Mouse (Mus musculus): Measurements from ENCODE around the gene Shisal1.
A peak's percentile ranks its signal among the peaks of the same experiment; 100 is the strongest.

Shisal1 gene

DNA sequence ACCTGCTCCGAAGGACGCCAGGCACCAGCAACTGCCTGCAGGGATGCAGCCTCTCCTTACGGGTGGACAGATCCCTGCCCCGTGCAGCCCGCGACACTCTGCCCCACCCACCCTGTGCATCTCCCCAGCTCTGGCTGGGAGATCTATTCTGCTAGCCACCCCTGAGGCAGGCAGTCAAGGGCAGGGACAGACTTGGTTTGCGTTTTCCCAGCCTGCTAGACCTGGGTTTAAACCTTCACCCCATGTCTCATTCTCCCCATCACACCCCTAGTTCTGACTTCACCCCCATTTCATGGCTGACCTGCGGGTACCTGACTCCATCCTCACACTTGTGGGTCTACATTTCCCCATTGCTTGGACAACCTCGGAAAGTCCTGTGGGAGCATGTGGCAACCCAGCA, at the start of gene Shisal1:
Shisal1 (minus strand) TSS at position 101 of the 400 bp plus-strand sequence.
- no peak for ATAC-seq (ENCODE audit: low TSS enrichment)

DNA sequence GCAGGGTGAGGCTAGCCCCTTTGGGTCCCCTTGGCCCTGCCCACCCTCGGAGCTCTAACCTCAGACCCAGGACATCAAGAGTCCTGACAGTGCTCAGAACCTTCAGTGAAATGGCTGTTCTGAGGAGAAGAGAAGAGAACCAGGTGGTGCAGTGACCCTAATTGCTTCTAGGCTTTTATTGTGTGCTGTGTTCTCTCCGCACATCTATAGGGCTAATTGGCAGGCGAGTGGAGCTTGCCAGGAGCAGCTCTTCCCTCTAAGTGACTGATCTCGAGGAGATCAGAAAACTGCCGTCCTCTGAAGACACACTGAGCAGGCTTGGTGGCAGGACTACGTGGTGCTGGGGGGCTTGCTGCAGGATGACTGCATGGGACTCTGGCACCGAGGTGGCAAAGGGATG, 43.6 kb upstream of the Shisal1 start:
- ATAC-seq (ENCODE audit: low TSS enrichment), result no peak

DNA sequence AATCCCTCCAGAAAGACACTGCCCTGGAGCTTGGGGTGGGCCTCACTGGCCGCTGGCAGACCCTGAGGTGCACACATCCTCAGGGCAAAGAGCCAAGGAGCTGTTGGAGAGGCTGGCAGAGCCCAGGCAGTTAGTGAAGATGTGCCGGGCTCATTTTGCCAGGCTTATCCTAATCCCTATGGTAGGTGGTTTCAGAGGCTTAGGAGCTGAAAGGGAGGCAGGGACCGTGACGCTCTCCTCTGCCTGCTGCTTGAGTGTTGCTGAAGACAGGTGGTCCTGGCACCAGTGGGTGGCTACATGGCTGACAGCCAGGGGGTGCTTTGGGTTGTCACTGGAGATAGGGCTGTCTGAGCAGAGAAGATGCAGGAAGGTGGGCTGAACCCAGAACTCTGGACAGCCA, 37.4 kb upstream of the Shisal1 start:
- ATAC-seq (ENCODE audit: low TSS enrichment), result no peak

DNA sequence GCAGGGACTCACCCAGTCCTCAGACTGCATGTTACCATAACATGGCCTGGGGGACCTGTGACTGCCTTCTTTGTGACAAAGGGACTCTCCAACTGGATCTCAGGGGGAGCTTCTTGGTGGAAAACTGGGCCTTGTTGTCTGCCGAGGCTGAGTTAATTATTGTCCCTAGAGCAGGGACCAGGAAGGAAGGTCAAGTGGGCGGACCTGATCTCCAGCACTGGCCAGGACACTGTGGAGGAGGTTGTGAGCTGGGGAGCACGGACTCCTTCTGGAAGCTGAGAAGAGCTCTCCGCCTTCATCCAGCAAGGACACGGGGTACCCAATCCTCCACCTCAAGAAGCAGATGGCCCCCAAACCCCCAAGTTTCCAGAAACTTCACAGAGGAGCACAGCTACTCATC, 36.7 kb upstream of the Shisal1 start:
- ATAC-seq (ENCODE audit: low TSS enrichment), result no peak

DNA sequence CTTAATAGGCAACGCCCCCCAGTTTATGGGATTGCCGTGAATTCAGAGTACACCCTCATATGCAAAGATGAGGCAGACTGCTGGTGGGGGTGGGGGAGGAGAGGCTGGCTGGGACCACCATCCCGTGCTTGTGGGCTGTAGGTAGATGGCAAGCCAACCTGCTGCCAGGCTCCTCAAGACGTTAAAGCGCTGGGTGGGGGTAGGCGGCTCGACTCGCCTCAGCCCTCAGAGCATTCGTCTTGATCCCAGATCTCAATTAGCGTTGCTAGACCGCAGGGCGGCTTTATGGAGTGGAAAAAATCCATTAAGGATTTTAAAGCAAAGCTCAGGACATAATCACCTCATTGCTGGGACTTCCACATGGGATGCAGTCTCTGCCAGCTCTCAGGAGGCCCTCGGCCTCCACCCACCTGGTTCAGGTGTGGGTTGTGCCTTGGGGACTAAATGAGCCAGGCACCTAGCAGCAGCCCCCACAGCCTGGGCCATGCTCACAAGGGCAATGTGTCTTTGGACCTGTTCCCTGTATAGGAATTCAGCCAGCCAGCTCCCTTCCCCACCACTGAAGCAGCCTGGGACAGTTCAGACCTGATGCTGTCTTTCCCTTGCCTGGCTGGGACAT, 34.5 kb upstream of the Shisal1 start:
- ATAC-seq (ENCODE audit: low TSS enrichment), result no peak

DNA sequence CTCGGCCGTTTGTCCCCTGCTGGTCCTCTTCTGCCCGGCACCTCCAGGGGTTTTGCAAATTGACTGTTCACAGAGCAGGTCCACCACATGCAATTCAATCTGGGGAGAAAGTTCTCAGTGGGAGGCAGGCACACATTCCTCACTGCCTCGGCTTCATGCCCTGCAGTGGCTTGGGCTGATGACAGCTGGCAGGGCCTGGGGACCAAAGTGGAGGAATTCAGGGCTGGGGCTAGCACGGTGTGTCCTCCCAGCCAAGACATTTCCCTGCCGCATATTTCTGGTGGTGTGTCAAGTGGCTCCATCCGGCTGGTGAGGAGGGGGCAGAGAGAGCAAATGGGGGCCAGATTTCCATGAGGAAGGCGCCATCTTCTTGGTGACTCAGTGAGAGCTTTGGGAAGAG, 22.5 kb upstream of the Shisal1 start:
- no peak for ATAC-seq (ENCODE audit: low TSS enrichment)

DNA sequence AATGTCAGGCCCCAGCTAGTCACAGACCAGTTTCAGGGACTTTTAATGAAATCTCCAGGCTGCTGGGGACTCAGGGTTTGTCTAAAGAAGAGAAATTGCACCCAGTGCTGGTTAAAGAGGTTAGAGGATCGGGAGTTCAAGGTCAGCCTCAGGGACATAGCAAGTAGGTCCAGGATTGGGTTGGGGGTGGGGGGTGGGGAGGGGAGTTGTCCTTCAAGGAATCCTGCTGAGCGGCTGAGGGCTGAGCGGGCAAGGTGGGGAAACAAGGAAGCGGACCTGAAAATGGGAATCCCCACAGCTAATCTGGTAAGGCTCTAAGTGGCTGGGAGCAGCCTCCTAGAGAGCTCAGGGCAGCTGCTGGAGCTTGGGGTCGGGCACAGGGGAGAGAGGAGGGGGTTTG, 20.9 kb upstream of the Shisal1 start:
- ATAC-seq (ENCODE audit: low TSS enrichment), result no peak

DNA sequence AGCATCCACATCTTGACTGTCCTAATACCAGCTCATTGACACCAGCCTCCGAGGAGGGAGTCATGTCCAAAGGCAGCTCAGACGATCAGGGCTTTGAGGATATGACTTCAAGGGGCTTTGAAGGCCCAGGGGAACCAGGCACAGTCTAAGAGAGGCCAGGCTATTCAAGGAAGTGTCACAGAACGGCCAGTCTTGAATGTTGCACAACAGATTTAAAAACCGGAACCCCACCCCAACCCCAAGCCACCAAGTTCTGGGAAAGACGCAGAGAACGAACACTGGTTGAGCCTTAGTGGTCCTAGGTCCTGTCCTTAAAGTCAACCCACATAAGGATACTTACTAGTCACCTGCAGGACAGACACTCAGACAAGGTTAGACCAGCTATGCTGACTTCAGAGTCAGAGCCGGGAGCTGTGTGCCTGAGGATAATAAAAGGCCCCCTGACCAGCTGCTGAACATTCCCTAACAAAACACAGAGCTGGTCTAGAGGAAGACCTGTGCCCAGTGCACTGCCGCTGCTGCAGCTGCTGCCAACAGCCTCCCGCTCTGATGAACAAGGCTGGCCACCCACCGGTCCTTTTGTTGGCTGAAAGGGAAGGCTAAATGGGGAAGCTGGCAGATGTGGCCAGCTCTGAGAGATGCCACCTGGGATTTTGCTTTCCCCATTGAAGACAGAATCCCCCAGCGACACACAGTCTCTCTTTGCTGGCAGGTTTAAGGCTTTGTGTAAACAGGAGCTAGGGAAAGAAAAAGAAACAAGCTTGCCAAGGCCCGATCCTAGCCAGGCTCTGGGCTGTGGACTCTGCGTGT, 19.8 kb upstream of the Shisal1 start:
- peak; percentile 27; the same call in 1 of the 2 replicates for ATAC-seq (ENCODE audit: low TSS enrichment)

DNA sequence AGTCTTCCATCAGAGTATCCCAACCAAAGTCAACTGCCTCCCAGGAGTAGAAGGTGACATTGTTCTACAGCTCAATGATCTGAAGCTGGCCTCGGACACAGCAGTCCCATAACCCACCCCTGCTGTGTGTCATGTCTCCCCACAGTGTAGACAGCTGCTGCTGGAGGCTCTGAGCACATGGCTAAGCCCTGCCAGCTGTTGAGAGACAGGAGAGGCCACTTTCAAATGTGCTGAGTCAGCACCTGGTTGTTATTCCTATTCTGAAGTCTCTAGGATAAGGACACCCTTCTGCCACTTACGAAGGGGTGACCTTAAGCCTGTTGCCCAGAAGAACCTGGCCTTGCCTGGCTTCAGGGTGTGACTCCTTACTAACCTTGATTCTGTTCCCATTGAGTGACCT, 14.5 kb upstream of the Shisal1 start:
- ATAC-seq (ENCODE audit: low TSS enrichment), result no peak

DNA sequence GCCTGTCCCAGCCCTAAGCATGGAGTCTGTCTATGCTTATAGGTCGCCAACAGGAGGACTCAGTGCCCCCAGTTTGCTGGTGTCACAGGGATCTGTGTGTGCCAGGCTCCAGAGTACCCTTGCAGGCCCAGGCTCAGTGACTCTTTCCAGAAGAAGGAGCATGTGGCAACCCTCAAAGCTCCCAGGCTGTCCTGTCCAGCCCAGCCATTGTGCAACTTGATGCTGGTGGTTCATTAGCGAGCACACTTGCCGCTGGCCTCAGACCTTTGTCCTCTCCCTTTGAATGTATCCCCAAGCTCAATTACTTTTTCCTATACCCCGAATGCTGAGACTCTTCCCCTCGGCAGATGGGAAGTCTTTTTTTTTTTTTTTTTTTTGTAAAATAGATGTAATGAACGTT, 12.1 kb upstream of the Shisal1 start:
- no peak for ATAC-seq (ENCODE audit: low TSS enrichment)

DNA sequence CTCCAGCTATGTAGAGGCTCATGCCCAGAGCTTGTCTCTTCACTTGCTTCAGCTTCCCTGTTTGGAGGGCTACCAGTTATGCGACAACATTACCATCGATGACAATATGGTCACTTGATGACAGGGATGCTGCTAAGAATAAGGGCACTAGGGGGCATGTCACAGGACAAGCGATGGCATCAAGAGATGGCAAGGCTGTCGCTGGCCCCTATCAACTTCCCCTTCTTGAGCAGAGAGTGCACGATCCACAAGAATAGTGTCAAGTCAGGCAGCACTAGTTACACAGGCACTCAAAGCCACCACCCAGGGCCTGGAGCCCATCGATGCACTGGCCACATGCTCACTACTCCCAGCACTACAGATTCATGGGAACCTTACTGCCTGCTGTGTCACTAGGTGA, 8.4 kb upstream of the Shisal1 start:
- ATAC-seq (ENCODE audit: low TSS enrichment), result no peak

DNA sequence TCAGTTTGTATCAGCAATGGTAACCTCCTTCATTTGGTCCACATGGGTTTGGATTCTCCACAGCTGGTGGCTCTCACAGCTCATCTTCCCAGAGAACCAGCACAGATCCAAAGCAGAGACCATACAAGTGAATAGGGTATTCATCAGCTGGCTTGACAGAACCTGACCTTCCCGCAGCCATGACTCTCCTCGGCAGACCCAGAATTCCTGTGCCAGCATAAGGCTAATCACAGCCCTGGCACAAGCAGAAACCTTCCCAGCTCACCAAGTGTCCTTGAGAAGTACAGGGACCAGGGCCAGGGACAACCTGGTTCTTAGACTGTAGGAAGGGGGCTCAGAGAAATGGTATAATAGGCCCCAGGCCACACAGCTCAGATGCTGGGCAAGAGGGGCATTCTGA, 6.2 kb upstream of the Shisal1 start:
- ATAC-seq (ENCODE audit: low TSS enrichment), result no peak

DNA sequence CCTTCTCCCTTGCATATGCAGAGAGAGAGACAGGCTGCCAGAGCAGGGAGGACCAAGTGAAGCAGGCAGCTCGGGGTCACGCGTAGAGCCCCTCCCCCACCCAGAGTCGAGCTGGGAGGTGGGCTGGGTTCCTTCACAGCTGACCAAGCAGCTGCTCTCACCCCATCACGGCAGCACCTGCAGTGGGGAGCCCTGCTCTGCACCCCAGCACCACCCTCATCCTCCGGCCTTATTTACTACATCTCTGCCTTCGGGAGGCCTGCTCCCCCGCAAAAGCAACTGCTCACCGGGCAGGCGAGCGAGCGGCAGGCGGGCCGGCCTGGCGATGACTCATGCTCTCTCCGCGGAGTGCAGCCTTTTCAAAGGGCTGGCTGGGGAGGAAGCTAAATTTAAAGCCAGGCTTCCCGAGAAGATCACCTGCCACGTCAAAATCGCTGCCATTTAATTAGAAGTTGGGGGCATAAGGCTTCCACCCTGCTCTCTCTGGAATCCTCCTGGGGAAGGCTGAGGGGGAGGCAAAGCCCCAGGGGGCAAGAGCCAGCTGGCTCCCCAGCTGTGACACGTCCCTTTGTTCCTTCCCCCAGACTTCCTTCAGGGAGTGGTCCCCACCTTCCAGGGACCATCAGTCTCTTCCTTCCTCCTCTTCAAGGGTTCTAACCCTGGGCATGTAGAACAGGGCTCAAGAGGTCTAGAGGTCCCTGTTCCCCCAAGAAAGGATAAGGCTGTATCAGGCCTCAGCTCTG, 3.7 kb upstream of the Shisal1 start:
- peak; percentile 93 for ATAC-seq (ENCODE audit: low TSS enrichment)

DNA sequence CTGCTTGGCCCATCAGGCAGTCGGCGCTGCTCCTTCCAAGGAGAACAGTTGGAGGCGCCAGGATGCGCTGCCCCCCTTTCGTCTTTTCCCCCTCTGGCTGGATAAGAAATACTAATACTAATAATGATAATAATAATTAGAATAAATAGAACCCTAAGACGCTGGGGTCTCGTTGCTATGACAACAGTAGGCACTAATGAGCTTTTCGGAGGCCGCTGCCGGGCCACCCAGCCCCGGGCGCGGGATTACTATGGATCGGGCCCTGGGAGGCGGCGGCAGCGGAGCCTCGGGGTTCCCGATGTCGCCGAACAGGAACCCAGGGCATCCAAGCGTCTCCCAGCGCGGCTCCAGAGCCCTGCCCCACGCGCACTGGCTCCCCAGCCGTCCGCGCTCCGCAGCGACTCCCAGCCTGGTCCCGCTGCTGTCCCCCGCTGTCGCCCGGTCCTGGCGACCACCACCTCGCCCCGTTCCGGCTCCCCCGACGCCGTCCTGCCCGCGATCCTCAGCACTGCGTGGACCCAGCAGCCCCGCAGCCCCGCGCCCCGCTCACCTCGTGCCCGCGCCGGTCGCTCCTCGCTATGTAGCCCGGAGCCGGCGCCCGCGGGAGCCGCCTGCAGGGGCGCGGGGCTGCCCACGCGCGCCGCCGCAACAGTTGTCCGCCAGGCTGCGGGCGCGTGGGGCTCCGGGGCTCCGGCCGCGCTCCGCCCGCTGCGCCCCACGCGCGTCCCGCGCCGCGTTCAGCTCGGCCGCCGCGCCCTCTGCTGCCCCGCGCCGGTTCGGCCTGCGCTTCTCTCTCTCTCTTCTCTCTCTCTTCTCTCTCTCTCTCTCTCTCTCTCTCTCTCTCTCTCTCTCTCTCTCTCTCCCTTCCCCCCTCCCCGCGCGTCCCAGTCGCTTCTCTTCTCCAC, 833 bp downstream of the Shisal1 start:
- ATAC-seq (ENCODE audit: low TSS enrichment), result no peak

DNA sequence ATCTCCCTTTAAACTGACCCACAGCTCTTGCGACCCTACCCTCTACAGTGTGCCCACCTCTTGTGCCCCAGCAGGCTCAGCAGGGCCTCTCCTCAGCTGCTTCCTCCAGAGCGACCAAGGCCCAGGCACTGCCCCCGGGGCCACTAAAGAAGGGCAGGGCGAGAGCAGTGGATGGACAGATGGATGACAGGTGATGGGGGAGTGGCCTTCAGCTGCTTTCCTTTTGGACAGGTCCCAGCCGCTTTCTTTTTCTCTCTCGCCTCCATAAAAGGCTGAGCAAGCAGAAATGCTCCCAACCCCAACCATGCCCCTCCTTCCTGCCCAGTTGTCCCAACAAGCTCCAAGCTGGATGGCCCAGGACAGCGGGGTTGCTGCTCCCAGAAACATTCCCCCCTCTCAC, 2.7 kb downstream of the Shisal1 start:
- ATAC-seq (ENCODE audit: low TSS enrichment), result no peak

DNA sequence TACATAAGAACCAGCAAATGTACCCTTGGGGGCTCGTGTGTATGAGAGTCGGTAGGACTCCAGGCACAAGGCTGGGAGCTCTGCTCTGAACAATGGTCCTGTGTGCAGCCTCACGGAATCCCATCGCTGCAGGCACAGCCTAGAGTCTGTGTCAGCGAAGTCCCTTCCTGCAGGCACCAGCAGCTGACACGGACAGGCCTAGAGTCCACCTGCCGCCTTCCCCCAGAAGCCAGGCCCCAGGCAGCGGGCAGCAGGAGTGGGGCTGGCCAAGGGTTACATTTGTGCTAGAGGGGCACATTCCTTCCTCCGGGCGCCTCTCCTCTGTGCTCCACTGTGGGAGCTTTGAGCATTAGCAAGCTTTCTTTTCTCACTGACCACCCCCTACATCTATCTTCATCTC, 3.3 kb downstream of the Shisal1 start:
- no peak for ATAC-seq (ENCODE audit: low TSS enrichment)

DNA sequence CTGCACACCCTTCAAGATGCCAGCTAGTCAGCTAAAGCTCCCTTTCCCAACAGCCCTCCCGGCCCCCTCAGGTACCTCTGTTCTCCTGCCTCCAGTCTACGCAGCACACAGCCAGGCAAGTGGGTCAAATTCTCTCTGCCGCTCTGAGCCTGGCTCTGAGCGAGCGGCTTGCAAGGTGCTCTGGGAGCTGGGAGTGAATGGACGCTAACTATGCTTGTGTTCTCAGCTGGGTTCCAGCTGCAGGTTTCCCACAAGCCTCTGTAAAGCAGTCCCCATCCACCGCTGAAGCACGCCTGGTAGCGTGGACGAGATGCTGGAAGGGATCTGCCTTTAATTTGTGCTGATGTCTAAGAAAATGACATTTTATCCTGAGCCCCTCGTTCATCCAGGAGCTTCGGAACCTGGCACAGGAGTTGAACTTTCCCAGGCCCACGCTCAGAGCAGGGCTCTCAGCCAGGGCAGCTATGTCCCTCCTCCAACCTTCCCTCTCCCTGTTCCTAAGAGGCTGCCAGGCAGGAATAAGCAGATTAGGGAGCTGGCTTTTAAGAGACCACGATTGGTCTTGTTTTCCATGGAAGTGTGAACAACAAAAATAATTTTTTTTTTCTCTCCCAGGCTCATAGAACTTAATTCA, 5.1 kb downstream of the Shisal1 start:
- peak; percentile 58 for ATAC-seq (ENCODE audit: low TSS enrichment)

DNA sequence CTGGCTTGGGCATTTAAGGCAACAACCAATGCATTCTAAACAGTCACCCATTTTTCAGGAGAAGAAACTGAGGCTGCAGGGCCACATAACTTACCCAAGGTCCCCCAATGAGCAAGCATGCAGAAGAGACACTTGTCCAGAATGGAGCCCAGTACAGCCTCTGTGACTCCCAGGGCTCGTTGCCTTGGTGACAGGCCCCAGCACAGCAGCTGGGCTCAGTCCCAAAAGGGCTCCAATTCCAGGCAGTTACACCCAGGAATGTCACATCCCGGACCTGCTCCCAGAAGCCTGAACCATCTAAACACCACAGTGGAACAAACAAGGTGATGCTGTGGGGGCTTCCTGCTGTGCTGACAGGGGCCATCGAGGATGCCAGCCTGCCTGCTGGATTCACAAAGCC, 6.1 kb downstream of the Shisal1 start:
- no peak for ATAC-seq (ENCODE audit: low TSS enrichment)

DNA sequence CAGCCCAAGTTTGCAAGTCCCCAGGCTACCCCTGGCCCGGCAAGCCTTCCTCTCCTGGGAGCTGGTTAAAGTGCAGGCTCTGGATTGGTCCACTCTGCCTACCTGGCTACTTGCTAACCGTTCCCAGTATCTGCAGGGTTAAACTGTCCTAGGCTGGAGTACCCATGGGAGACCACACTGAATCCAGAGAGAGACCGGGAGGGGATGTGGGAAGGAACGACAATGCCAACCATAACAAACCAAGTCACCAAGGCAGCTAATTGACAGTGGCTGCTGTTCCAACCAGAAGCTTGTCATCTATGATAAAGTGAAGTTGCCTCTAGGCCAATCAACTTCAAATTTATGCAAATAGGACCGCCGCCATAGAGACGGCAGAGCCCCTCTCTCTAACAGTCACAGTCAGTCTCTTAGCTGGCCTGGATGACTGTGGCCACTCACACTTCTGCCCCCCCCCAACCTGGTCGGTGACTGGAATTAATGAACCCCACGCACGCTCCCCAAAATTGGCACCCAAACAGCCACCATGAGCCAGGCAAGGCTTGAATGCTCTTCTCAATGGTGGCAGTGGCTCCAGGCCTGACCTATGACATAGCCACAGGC, 13.2 kb downstream of the Shisal1 start:
- ATAC-seq (ENCODE audit: low TSS enrichment), result no peak

DNA sequence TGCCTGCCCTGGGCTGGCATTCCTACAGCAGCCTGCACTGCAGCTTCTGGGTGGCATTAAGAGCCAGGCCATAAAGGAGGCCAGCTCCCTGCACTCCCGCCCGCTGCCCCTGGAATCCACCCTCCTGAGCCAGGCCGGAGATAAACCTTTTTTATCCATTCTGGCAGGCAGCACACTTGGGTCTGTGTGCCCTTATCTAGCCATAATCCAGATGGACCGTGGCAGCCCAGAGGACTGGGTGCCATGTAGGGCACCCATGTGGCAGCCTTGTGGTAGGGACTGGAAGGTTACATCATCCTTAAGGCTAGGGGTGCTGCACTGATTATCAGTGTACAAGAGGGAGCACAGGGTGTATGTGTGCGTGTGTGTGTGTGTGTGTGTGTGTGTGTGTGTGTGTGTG, 16.4 kb downstream of the Shisal1 start:
- ATAC-seq (ENCODE audit: low TSS enrichment), result no peak

DNA sequence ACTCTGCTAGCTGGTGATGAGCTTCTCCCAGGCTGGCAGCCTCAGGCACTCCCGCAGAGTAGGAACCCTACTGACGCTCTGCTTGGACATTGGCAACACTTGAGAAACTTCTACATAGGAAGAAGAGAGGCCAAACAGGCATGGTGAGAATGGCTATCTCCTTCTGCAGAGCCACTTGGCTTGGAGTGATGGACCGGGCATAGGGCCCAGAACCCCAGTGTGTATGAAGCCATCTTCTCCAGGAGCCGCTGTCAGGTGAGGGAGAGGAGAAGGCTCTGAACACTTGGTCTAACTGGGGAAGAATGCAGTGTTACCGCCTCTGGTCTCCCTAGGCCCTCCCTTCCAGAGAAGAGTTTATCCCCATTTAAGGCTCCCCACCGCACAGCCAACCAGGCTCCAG, 19.3 kb downstream of the Shisal1 start:
- no peak for ATAC-seq (ENCODE audit: low TSS enrichment)

Measured in frontal cortex, adult (tissue).